Mouse (Mus musculus) midbrain, embryonic 10.5 days (tissue): ENCODE results near the gene Atp5g1. TPM values are rescaled to one million over a fixed set of nuclear protein-coding genes. Genes with fewer than 3 reads are reported as not detected.
A peak's percentile ranks its signal among the peaks of the same experiment; 100 is the strongest.

ENCODE experiments used
- DNase-seq: peaks from one replicate; pipeline ENCODE4 v3.0.0-alpha.2; 2017; ENCODE audit warnings: low spot score
- H3K27ac ChIP-seq: fragments of 300-500 bp; sonication (generic); replicated peaks from 2 replicates; pipeline ENCODE4 v1.5.1; 2016; ENCODE audit warnings: mild to moderate bottlenecking
- H3K27me3 ChIP-seq: fragments of 300-500 bp; sonication (generic); 2 replicates; pipeline ENCODE4 v1.6.1; 2016; ENCODE audit warnings: low read depth, mild to moderate bottlenecking; ENCODE audit not compliant: poor library complexity, severe bottlenecking
- H3K36me3 ChIP-seq: fragments of 300-500 bp; sonication (generic); 2 replicates; pipeline ENCODE4 v1.6.1; 2016; ENCODE audit warnings: mild to moderate bottlenecking, moderate library complexity
- H3K4me1 ChIP-seq: fragments of 300-500 bp; sonication (generic); 2 replicates; pipeline ENCODE4 v1.6.1; 2016
- H3K4me3 ChIP-seq: fragments of 300-500 bp; sonication (generic); 2 replicates; pipeline ENCODE4 v1.5.1; 2016; ENCODE audit warnings: mild to moderate bottlenecking, moderate library complexity
- H3K9me3 ChIP-seq: fragments of 300-500 bp; sonication (generic); replicated peaks from 2 replicates; pipeline ENCODE4 v1.6.1; 2016; ENCODE audit warnings: mild to moderate bottlenecking
- WGBS: fragments of 180-500 bp; shearing (Covaris S2); methylation state at CpG from one replicate; pipeline ENCODE4 v1.1.7; 2016; 5-methylcytosine and 5-hydroxymethylcytosine counted together
- polyA plus RNA-seq: library from polyadenylated mRNA; unstranded; fragments of >200 nt; fragmentation: Nextera tagmentation; extraction: Ambion mirVana; gene quantifications from 2 replicates; pipeline ENCODE4 v1.2.1, GENCODE M21; 2016

The Atp5g1 gene
- polyA plus RNA-seq, 1 experiment from 2014 or later, result 550 TPM

GRCm38 (mm10) chr11:96065215-96065911, 10.1 kb downstream of the Atp5g1 start, which contains the start of gene Ube2z:
Gene Ube2z (minus strand): TSS chr11:96065388.
- Histone ChIP-seq H3K4me1 (peaks cover 31% of the 10 kb centered on the region), H3K27me3 (no peaks in the 10 kb centered on the region)

GRCm38 (mm10) chr11:96064521-96065214, 10.8 kb downstream of the Atp5g1 start:
- Histone ChIP-seq H3K4me3 (peak overlapping the region; percentile 97), H3K9me3 (no peaks in the 10 kb centered on the region), H3K36me3 (peaks cover 38% of the 10 kb centered on the region), H3K27ac (peak overlapping the region; percentile 94), H3K4me1 (peaks cover 31% of the 10 kb centered on the region), H3K27me3 (no peaks in the 10 kb centered on the region)
- WGBS, result under 1% methylated on average over 64 of the region's 64 CpGs
- DNase-seq, result peak; percentile 58

More at GRCm38 (mm10) chr11:96065215-96065911, 10.1 kb downstream of the Atp5g1 start, which contains the start of gene Ube2z:
- H3K4me3 ChIP-seq, result peak within 1 kb of the TSS; percentile 97
- WGBS, result 5% methylated on average over 50 of the region's 50 CpGs
- peaks cover 38% of the 10 kb centered on the region for H3K36me3 ChIP-seq
- peak; percentile 96 for DNase-seq
- H3K9me3 ChIP-seq, result no peaks in the 10 kb centered on the region
- peak within 1 kb of the TSS; percentile 94 for H3K27ac ChIP-seq

- H3K9me3 ChIP-seq, result no peaks in the 10 kb centered on the region
- H3K36me3 ChIP-seq, result peaks cover 97% of the 10 kb centered on the region
- no peak overlapping the region for H3K4me3 ChIP-seq
- H3K4me1 ChIP-seq, result peaks cover 10% of the 10 kb centered on the region
- 94% methylated on average over 4 of the region's 4 CpGs for WGBS
- DNase-seq, result no peak
- H3K27ac ChIP-seq, result no peak overlapping the region
- no peaks in the 10 kb centered on the region for H3K27me3 ChIP-seq
Observed at GRCm38 (mm10) chr11:96058309-96058708, 17.2 kb downstream of the Atp5g1 start.

GRCm38 (mm10) chr11:96050854-96051253, 24.6 kb downstream of the Atp5g1 start:
- peaks cover 97% of the 10 kb centered on the region for H3K36me3 ChIP-seq

GRCm38 (mm10) chr11:96049939-96050338, 25.5 kb downstream of the Atp5g1 start:
- Histone ChIP-seq H3K9me3 (no peaks in the 10 kb centered on the region), H3K27me3 (no peaks in the 10 kb centered on the region), H3K36me3 (peaks cover 93% of the 10 kb centered on the region), H3K4me1 (no peaks in the 10 kb centered on the region), H3K27ac (no peak overlapping the region), H3K4me3 (no peak overlapping the region)
- no peak for DNase-seq
- 85% methylated on average over 4 of the region's 4 CpGs for WGBS

More at GRCm38 (mm10) chr11:96050854-96051253, 24.6 kb downstream of the Atp5g1 start:
- no peaks in the 10 kb centered on the region for H3K9me3 ChIP-seq
- no peak overlapping the region for H3K4me3 ChIP-seq
- DNase-seq, result no peak
- 95% methylated on average over 3 of the region's 3 CpGs for WGBS
- no peak overlapping the region for H3K27ac ChIP-seq
- H3K4me1 ChIP-seq, result no peaks in the 10 kb centered on the region
- no peaks in the 10 kb centered on the region for H3K27me3 ChIP-seq

GRCm38 (mm10) chr11:96047469-96048373, 27.7 kb downstream of the Atp5g1 start:
- Histone ChIP-seq H3K27ac (no peak overlapping the region), H3K9me3 (no peaks in the 10 kb centered on the region), H3K36me3 (peaks cover 90% of the 10 kb centered on the region), H3K4me1 (no peaks in the 10 kb centered on the region), H3K4me3 (no peak overlapping the region), H3K27me3 (no peaks in the 10 kb centered on the region)
- no peak for DNase-seq
- 86% methylated on average over 4 of the region's 4 CpGs for WGBS

GRCm38 (mm10) chr11:96046793-96047192, 28.7 kb downstream of the Atp5g1 start:
- Histone ChIP-seq H3K36me3 (peaks cover 90% of the 10 kb centered on the region), H3K27me3 (no peaks in the 10 kb centered on the region), H3K4me1 (no peaks in the 10 kb centered on the region), H3K9me3 (no peaks in the 10 kb centered on the region), H3K27ac (no peak overlapping the region), H3K4me3 (no peak overlapping the region)
- WGBS, result 85% methylated on average over 2 of the region's 2 CpGs
- no peak for DNase-seq

GRCm38 (mm10) chr11:96046028-96046427, 29.4 kb downstream of the Atp5g1 start:
- peaks cover 86% of the 10 kb centered on the region for H3K36me3 ChIP-seq
- no peaks in the 10 kb centered on the region for H3K4me1 ChIP-seq
- no peak overlapping the region for H3K4me3 ChIP-seq
- no peaks in the 10 kb centered on the region for H3K27me3 ChIP-seq
- DNase-seq, result no peak
- no peak overlapping the region for H3K27ac ChIP-seq
- no peaks in the 10 kb centered on the region for H3K9me3 ChIP-seq
- WGBS, result 91% methylated on average over 8 of the region's 8 CpGs

GRCm38 (mm10) chr11:96044803-96045567, 30.5 kb downstream of the Atp5g1 start:
- Histone ChIP-seq H3K27me3 (no peaks in the 10 kb centered on the region), H3K36me3 (peaks cover 84% of the 10 kb centered on the region), H3K27ac (no peak overlapping the region), H3K4me1 (no peaks in the 10 kb centered on the region), H3K9me3 (no peaks in the 10 kb centered on the region), H3K4me3 (no peak overlapping the region)
- 88% methylated on average over 11 of the region's 11 CpGs for WGBS
- DNase-seq, result no peak

- Histone ChIP-seq H3K27me3 (no peaks in the 10 kb centered on the region), H3K36me3 (peaks cover 52% of the 10 kb centered on the region)
- 92% methylated on average over 1 of the region's 1 CpGs for WGBS
Observed at GRCm38 (mm10) chr11:96038560-96038959, 36.9 kb downstream of the Atp5g1 start.

GRCm38 (mm10) chr11:96037499-96037898, 38.0 kb downstream of the Atp5g1 start:
- Histone ChIP-seq H3K4me1 (peaks cover 20% of the 10 kb centered on the region), H3K9me3 (no peaks in the 10 kb centered on the region), H3K27ac (no peak overlapping the region), H3K27me3 (no peaks in the 10 kb centered on the region), H3K4me3 (no peak overlapping the region), H3K36me3 (peaks cover 42% of the 10 kb centered on the region)
- DNase-seq, result no peak
- WGBS, result 92% methylated on average over 5 of the region's 5 CpGs

More at GRCm38 (mm10) chr11:96038560-96038959, 36.9 kb downstream of the Atp5g1 start:
- H3K9me3 ChIP-seq, result no peaks in the 10 kb centered on the region
- H3K27ac ChIP-seq, result no peak overlapping the region
- peaks cover 20% of the 10 kb centered on the region for H3K4me1 ChIP-seq
- DNase-seq, result no peak
- H3K4me3 ChIP-seq, result no peak overlapping the region

- Histone ChIP-seq H3K36me3 (peaks cover 23% of the 10 kb centered on the region), H3K4me3 (peak overlapping the region; percentile 84), H3K4me1 (peaks cover 20% of the 10 kb centered on the region), H3K9me3 (no peaks in the 10 kb centered on the region), H3K27me3 (no peaks in the 10 kb centered on the region), H3K27ac (peak overlapping the region; percentile 85)
- DNase-seq, result no peak
- WGBS, result 13% methylated on average over 6 of the region's 6 CpGs
Observed at GRCm38 (mm10) chr11:96035133-96035532, 40.3 kb downstream of the Atp5g1 start.
